Mouse (Mus musculus) bone marrow macrophage, adult 2 months (primary cell): ENCODE data around the gene 4931414P19Rik.

Experiments used
- CTCF ChIP-seq: IDR thresholded peaks from 2 replicates; pipeline ENCODE4 v1.5.1; 2012; ENCODE audit warnings: low read depth, mild to moderate bottlenecking, low read length, moderate library complexity
- POLR2A ChIP-seq: IDR thresholded peaks from 2 replicates; pipeline ENCODE4 v1.6.1; 2012; ENCODE audit warnings: mild to moderate bottlenecking, low read depth, low read length, borderline replicate concordance

DNA sequence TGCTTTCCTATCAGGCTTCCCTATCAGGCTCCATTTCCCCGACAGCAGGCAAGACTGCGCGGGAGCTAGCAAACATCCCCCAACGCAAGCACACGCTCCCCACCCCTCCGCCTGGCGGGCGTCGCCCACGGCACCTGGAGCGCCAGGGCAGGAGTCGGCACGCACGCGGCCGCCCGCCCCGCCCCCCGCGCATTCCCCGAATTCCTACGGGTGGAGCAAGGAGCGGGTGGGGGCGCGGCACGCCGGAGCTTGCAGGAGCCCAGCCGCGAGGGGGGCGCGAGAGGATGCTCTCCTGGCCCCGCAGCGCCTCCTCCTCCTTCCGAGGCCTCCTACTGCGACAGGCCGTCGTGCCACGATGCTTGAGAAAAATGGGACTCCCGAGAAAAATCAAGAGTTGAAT, 30.2 kb downstream of the 4931414P19Rik start:
- TF ChIP-seq CTCF (no peak), POLR2A (no peak)
